Mouse (Mus musculus) lung, embryonic 14.5 days (tissue): ENCODE results near the gene Cript. TPM values are rescaled to one million over a fixed set of nuclear protein-coding genes. Genes with fewer than 3 reads are reported as not detected.

Source experiments
- ATAC-seq: fragments of 200-750 bp; cut with Nextera tagmentation; 2 replicates; pipeline ENCODE4 v1.8.0; 2017; ENCODE audit warnings: mild to moderate bottlenecking, moderate TSS enrichment, moderate library complexity; ENCODE audit not compliant: insufficient read depth
- DNase-seq: peaks from one replicate; pipeline ENCODE4 v3.0.0-alpha.2; 2015
- H3K27ac ChIP-seq: fragments of 300-500 bp; sonication (generic); 2 replicates; pipeline ENCODE4 v1.5.1; 2014; ENCODE audit warnings: low read depth, mild to moderate bottlenecking, moderate library complexity
- H3K27me3 ChIP-seq: fragments of 300-500 bp; sonication (generic); 2 replicates; pipeline ENCODE4 v1.6.1; 2014; ENCODE audit warnings: low read length, control low read depth; ENCODE audit not compliant: insufficient read depth
- H3K36me3 ChIP-seq: fragments of 300-500 bp; sonication (generic); 2 replicates; pipeline ENCODE4 v1.6.1; 2014; ENCODE audit warnings: control low read depth; ENCODE audit not compliant: insufficient read depth
- H3K4me1 ChIP-seq: fragments of 300-500 bp; sonication (generic); 2 replicates; pipeline ENCODE4 v1.6.1; 2014; ENCODE audit warnings: antibody characterized with exemption, control low read depth; ENCODE audit not compliant: insufficient read depth
- H3K4me2 ChIP-seq: fragments of 300-500 bp; sonication (generic); 2 replicates; pipeline ENCODE4 v1.6.1; 2014; ENCODE audit warnings: mild to moderate bottlenecking
- H3K4me3 ChIP-seq: fragments of 300-500 bp; sonication (generic); 2 replicates; pipeline ENCODE4 v1.5.1; 2014; ENCODE audit warnings: low read depth, low read length
- H3K9ac ChIP-seq: fragments of 300-500 bp; sonication (generic); 2 replicates; pipeline ENCODE4 v1.6.1; 2014
- H3K9me3 ChIP-seq: fragments of 300-500 bp; sonication (generic); 2 replicates; pipeline ENCODE4 v1.6.1; 2016; ENCODE audit warnings: low read depth, low read length, control low read depth
- CTCF ChIP-seq: IDR thresholded peaks from 2 replicates; pipeline ENCODE4 v1.5.1; 2016; ENCODE audit warnings: antibody characterized with exemption, low read depth
- WGBS: fragments of 180-500 bp; shearing (Covaris S2); extraction: QIAGEN DNeasy Blood & Tissue Kit; methylation state at CpG from one replicate; pipeline ENCODE4 v1.1.7; 2014; 5-methylcytosine and 5-hydroxymethylcytosine counted together
- polyA plus RNA-seq: library from polyadenylated mRNA; unstranded; fragments of >200 nt; fragmentation: Nextera tagmentation; extraction: Ambion mirVana; gene quantifications from 2 replicates; pipeline ENCODE4 v1.2.1, GENCODE M21; 2014

Gene Cript
- polyA plus RNA-seq, 1 experiment from 2014 or later = 131 TPM

- peak overlapping the region; percentile 71 for H3K4me3 ChIP-seq
- no peak for TF ChIP-seq CTCF
- DNase-seq (peak; percentile 26), ATAC-seq (peak; percentile 86)
- H3K27ac ChIP-seq = peak overlapping the region; percentile 24; the same call in 1 of the 2 replicates
- peak overlapping the region; percentile 90 for H3K4me2 ChIP-seq
- peak overlapping the region; percentile 67 for H3K9ac ChIP-seq
- H3K9me3 ChIP-seq = no peaks in the 10 kb centered on the region
- no peaks in the 10 kb centered on the region for H3K27me3 ChIP-seq
- H3K36me3 ChIP-seq = peaks cover 13% of the 10 kb centered on the region; the same call in 1 of the 2 replicates
- peaks cover 5% of the 10 kb centered on the region; the same call in 1 of the 2 replicates for H3K4me1 ChIP-seq
- under 1% methylated on average over 55 of the region's 55 CpGs for WGBS
These were observed 683 bp upstream of the Cript start for GRCm38 (mm10) chr17:87024491-87025242.

- Histone ChIP-seq H3K4me3 (no peak overlapping the region), H3K4me2 (no peak overlapping the region), H3K4me1 (no peaks in the 10 kb centered on the region), H3K9me3 (no peaks in the 10 kb centered on the region), H3K27ac (no peak overlapping the region), H3K27me3 (no peaks in the 10 kb centered on the region), H3K36me3 (peaks cover 22% of the 10 kb centered on the region), H3K9ac (no peak overlapping the region)
- DNase-seq = peak; percentile 83
- TF ChIP-seq CTCF = peak; percentile 80
- 48% methylated on average over 10 of the region's 10 CpGs for WGBS
- no peak for ATAC-seq
These were observed 11.1 kb downstream of the Cript start for GRCm38 (mm10) chr17:87036141-87037073.

GRCm38 (mm10) chr17:87038496-87038895 lies 13.1 kb downstream of the Cript start:
- Histone ChIP-seq H3K4me2 (no peak overlapping the region), H3K36me3 (peaks cover 18% of the 10 kb centered on the region), H3K9me3 (no peaks in the 10 kb centered on the region), H3K27me3 (no peaks in the 10 kb centered on the region), H3K4me3 (no peak overlapping the region), H3K4me1 (no peaks in the 10 kb centered on the region), H3K27ac (no peak overlapping the region), H3K9ac (no peak overlapping the region)
- ATAC-seq (no peak), DNase-seq (no peak)
- TF ChIP-seq CTCF = no peak
- 79% methylated on average over 5 of the region's 5 CpGs for WGBS

GRCm38 (mm10) chr17:87041739-87042138 lies 16.4 kb downstream of the Cript start:
- TF ChIP-seq CTCF = no peak

GRCm38 (mm10) chr17:87044364-87044763 lies 19.0 kb downstream of the Cript start:
- Histone ChIP-seq H3K9me3 (no peaks in the 10 kb centered on the region), H3K4me2 (no peak overlapping the region), H3K27ac (no peak overlapping the region), H3K4me3 (no peak overlapping the region), H3K9ac (no peak overlapping the region), H3K4me1 (no peaks in the 10 kb centered on the region), H3K27me3 (no peaks in the 10 kb centered on the region), H3K36me3 (no peaks in the 10 kb centered on the region)
- DNase-seq = peak; percentile 100
- peak; percentile 100 for TF ChIP-seq CTCF
- 1% methylated on average over 15 of the region's 15 CpGs for WGBS
- ATAC-seq = peak; percentile 85

More at GRCm38 (mm10) chr17:87041739-87042138, 16.4 kb downstream of the Cript start:
- WGBS = 51% methylated on average over 19 of the region's 19 CpGs
- peak overlapping the region; percentile 25 for H3K4me2 ChIP-seq
- H3K9me3 ChIP-seq = no peaks in the 10 kb centered on the region
- H3K4me1 ChIP-seq = no peaks in the 10 kb centered on the region
- no peak overlapping the region for H3K9ac ChIP-seq
- H3K4me3 ChIP-seq = no peak overlapping the region
- ATAC-seq = no peak
- H3K27ac ChIP-seq = no peak overlapping the region
- no peaks in the 10 kb centered on the region for H3K27me3 ChIP-seq
- 0 out of 2 replicates have a peak, but pooled peaks cover 2% of the 10 kb centered on the region for H3K36me3 ChIP-seq
- peak; percentile 25 for DNase-seq

GRCm38 (mm10) chr17:87044796-87045195 lies 19.4 kb downstream of the Cript start:
- DNase-seq = no peak
- Histone ChIP-seq H3K4me2 (no peak overlapping the region), H3K4me3 (no peak overlapping the region), H3K27ac (no peak overlapping the region), H3K27me3 (no peaks in the 10 kb centered on the region), H3K9ac (no peak overlapping the region), H3K4me1 (no peaks in the 10 kb centered on the region), H3K9me3 (no peaks in the 10 kb centered on the region), H3K36me3 (no peaks in the 10 kb centered on the region)
- ATAC-seq = peak; percentile 39; the same call in 1 of the 2 replicates
- 73% methylated on average over 8 of the region's 8 CpGs for WGBS
- no peak for TF ChIP-seq CTCF

GRCm38 (mm10) chr17:87049696-87050095 lies 24.3 kb downstream of the Cript start:
- DNase-seq = no peak
- H3K27me3 ChIP-seq = no peaks in the 10 kb centered on the region
- no peak overlapping the region for H3K9ac ChIP-seq
- no peak overlapping the region for H3K4me3 ChIP-seq
- ATAC-seq = no peak
- H3K9me3 ChIP-seq = no peaks in the 10 kb centered on the region
- no peaks in the 10 kb centered on the region for H3K36me3 ChIP-seq
- no peak overlapping the region for H3K4me2 ChIP-seq
- TF ChIP-seq CTCF = no peak
- 64% methylated on average over 5 of the region's 5 CpGs for WGBS
- no peak overlapping the region for H3K27ac ChIP-seq
- no peaks in the 10 kb centered on the region for H3K4me1 ChIP-seq
